Mouse (Mus musculus) layer of hippocampus, adult 8-10 months (tissue): ENCODE data around the gene Rnaseh1. TPM values are rescaled to one million over a fixed set of nuclear protein-coding genes. Genes with fewer than 3 reads are reported as not detected.

Experiments used
- DNase-seq, 2 experiments: peaks; one replicate each; pipeline ENCODE4 v3.0.0; 2022; ENCODE audit warnings: low spot score in 2 of 2
- total RNA-seq, 4 experiments: library from RNA; stranded (reverse); gene quantifications; 2 replicates each; pipeline ENCODE4 v1.2.4; 2022

Rnaseh1 gene
- total RNA-seq, 4 experiments from 2014 or later: 13.4 to 16.3 (median 14.5) TPM

GRCm38 (mm10) chr12:28666734-28667133, 17.3 kb downstream of the Rnaseh1 start:
- no peak for DNase-seq

GRCm38 (mm10) chr12:28667287-28667686, 17.9 kb downstream of the Rnaseh1 start:
- no peak for DNase-seq

DNA sequence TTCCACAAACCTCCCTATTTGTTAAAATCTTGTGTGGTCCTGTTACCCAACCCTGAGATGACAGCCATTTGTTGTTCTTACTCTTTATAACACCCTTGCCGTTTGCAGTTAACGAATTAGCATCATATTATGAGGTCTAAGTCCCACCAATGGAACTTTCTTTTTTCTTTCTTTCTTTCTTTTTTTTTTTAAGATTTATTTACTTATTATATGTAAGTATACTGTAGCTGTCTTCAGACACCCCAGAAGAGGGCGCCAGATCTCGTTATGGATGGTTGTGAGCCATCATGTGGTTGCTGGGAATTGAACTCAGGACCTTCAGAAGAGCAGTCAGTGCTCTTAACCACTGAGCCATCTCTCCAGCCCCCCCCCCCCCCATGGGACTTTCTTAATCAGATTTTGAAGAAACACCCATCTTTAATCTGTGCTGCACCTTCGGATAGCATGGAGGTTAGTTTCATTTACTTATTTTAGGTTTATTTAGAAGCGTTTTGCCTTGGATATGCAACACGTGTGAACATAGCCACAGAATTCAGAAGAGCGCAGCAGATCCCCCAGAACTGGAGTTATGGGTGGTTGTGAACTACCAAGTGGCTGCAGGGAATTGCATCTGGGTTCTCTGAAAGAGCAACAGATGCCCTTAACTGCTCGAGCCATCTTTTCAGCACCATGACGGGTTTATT, 24.8 kb downstream of the Rnaseh1 start:
- DNase-seq: no peak

DNA sequence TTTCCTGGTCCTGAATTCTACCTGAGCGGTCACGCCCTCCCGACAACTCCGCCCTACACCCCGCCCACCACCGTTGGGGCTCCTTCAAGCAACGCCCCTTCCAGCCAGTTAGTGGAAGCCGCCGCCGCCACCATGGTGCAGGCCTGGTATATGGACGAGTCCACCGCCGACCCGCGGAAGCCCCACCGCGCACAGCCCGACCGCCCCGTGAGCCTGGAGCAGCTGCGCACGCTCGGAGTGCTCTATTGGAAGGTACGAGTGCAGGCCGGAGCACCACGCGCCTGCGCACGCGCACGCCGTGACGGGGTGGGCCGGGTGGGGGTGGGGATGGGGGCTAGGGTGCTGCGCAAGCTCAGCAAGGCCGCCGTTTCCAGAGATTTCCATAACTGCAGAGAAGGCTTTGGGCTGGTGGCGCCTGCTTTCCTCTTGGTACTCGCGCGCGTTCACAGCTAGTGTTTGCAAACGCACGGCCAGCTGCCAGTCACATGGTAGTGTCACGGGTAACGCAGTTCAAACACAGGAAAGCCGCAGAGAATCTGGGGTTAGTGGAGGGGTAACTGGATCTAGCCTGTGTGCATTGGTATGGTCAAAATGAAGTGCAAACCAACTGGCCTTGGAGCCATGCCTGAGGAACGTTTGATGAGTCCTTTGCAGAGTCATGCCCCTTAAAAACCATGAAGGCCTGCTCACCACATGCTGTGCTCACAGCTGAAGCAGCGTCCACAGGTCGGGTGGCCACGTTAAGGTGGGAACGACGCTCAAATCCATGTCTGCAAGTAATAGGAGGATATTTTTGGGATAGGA, 25.9 kb downstream of the Rnaseh1 start, which contains the start of gene Adi1:
Adi1 (plus strand) TSS at position 111 of the 804 bp plus-strand sequence.
- DNase-seq: peak; percentile 80 to 85

DNA sequence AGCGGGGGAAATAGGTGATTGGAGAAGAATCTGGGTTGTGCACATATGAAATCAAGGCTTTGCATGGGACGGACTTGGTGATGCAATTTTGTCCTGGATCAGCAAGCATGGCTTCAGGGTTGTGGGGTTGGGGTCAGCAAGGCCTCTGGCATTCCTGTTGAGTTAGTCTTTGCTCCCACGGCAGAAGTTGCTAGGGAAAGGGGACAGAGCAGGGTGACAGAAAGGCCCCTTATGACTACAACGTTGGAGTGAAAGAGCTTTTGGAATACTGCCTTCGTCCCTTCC, 26.5 kb downstream of the Rnaseh1 start:
- no peak for DNase-seq

DNA sequence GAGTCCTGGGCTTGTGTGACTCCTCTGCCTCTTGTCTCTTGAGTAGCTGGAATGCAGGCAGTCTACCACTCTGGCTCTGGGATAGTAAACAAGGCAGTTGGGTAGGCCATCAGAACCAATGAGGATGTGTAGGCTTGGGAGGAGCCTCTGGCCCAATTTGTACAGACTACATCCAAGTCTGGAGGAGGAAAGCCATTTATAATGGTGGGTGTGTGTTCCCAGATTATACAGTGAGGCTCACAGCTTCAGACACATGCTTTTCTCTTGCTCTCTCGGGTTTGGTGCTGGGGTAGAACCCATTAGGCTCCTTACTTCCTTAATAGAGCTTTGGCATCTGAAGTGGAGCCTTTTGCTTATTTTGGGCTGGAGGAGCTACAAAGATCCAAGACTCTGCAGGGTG, 35.3 kb downstream of the Rnaseh1 start:
- no peak for DNase-seq

- DNase-seq: no peak
These were observed 36.4 kb downstream of the Rnaseh1 start for GRCm38 (mm10) chr12:28685771-28686170.

GRCm38 (mm10) chr12:28686199-28686879, 36.9 kb downstream of the Rnaseh1 start:
- DNase-seq: no peak

DNA sequence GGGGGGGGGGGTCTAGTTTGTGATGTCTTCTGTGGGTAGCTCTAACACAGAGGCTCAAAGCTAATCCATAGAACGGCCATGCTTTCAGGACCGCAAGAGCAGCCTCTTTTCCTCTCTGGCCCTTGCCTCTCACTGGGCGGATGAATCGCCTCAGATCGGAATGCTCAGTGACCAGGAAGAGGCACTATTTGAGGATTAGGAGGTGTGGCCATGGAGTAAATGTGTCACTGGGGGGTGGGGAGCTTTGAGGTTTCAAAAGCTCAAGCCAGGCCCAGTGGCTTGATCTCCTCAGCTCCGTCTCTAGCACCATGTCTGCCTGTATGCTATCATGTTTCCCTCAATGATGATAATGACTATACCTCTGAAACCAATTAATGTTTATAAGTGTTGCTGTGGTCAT, 39.6 kb downstream of the Rnaseh1 start:
- no peak for DNase-seq

- no peak for DNase-seq
These were observed 41.3 kb downstream of the Rnaseh1 start for GRCm38 (mm10) chr12:28690730-28691129.

- no peak for DNase-seq
These were observed 44.3 kb downstream of the Rnaseh1 start for GRCm38 (mm10) chr12:28693738-28694137.

DNA sequence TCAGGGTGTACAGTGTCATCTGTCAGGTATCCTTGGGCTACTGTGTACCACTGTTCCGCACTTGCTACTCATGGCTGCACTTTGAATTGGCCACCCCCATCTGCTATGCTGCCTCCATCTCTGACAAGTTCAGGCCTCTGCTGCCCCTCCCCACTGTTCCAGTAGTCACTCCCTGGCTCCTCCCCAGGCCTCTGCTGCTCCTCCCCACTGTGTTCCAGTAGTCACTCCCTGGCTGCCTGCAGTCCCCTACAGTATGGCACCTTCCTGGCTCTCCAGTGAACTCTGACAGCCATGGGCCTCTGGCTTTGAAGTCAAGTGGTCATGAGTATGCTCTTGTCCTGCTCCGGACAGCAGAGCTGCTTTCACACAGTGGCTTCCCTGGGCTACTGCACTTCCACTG, 44.8 kb downstream of the Rnaseh1 start:
- no peak for DNase-seq

GRCm38 (mm10) chr12:28694776-28695175, 45.4 kb downstream of the Rnaseh1 start:
- DNase-seq: no peak

GRCm38 (mm10) chr12:28697821-28698595, 48.6 kb downstream of the Rnaseh1 start:
- no peak for DNase-seq

DNA sequence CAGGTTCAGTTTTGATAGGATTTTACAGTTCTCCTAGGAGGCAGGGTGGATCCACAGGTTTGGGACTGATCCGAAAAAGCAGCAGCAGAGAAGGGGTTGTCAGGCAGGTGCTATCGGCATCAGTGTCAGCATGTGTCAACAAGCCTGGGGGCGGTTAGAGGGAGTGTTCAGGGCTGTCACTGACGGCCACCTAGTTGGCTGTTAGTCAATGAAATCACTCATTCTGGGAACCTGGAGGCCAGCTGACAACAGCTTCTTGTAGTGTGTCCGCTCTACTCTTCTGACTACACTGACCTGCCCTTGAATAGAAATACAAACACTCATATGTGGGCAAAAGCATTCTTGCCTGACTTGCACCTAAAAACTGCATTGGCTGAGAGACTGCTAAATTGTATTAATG, 49.7 kb downstream of the Rnaseh1 start:
- DNase-seq: no peak

GRCm38 (mm10) chr12:28699656-28700055, 50.3 kb downstream of the Rnaseh1 start:
- peak; percentile 72 to 89 for DNase-seq

- DNase-seq: no peak
These were observed 50.7 kb downstream of the Rnaseh1 start for GRCm38 (mm10) chr12:28700101-28700511.

GRCm38 (mm10) chr12:28700561-28701025, 51.2 kb downstream of the Rnaseh1 start:
- DNase-seq: peak in 1 of 2 experiments; percentile 56

GRCm38 (mm10) chr12:28701302-28701701, 51.9 kb downstream of the Rnaseh1 start:
- DNase-seq: no peak

DNA sequence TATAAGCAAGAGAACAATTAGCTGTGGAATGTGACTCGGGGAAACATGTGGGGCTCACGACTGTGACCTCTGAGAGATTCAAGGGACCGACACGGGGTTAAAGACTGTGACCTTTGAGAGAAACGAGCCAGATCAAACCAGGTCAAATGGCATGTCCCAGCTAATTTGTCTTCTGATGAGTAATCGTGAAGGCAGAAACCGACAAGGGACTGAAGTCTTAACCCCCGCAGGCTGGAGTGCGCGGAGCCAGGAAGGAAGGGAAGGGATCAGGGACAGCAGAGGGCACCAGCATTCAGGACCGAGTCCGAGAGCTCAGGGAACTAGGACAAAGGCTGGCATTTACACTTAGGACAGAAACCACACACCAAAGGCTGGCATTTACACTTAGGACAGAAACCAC, 55.0 kb downstream of the Rnaseh1 start:
- no peak for DNase-seq

DNA sequence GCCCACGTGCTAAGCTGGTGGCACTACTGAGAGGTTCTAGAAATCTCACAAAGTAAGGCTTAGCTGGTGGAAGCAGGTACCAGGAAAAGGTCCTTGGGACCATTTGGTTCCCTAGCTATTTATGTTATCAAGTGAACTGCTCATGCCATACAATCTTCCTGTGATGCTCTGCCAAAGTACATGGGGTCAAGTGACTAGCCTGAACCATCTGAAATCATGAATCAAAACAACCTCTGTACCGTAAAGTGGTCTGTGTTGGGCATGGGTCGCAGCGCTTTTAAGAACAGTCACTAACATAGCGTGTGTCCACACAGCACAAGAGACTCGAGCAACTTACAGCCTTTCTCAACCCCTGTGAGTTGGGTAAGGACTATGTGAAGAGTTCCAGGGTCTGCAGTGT, 55.8 kb downstream of the Rnaseh1 start:
- DNase-seq: no peak
